Mouse (Mus musculus) frontal cortex, postnatal 25 days (tissue): Measurements from ENCODE around the gene Csnk2a2.

Experiments used
- DNase-seq, 2 experiments: peaks; one replicate each; pipeline ENCODE4 v3.0.0; 2022; ENCODE audit warnings: low spot score in 2 of 2

Csnk2a2 gene

GRCm38 (mm10) chr8:95426781-95427281 lies 63.0 kb downstream of the Csnk2a2 start:
- peak in 1 of 2 experiments; percentile 11 for DNase-seq

GRCm38 (mm10) chr8:95424682-95425081 lies 65.2 kb downstream of the Csnk2a2 start:
- DNase-seq: no peak

- no peak for DNase-seq
Observed at GRCm38 (mm10) chr8:95422193-95422810, 67.5 kb downstream of the Csnk2a2 start.

GRCm38 (mm10) chr8:95411309-95411972 lies 78.4 kb downstream of the Csnk2a2 start:
- no peak for DNase-seq

- DNase-seq: no peak
Observed at GRCm38 (mm10) chr8:95409518-95409917, 80.3 kb downstream of the Csnk2a2 start.

- DNase-seq: no peak
Observed at GRCm38 (mm10) chr8:95401091-95401490, 88.7 kb downstream of the Csnk2a2 start.

- DNase-seq: no peak
Observed at GRCm38 (mm10) chr8:95399131-95399530, 90.7 kb downstream of the Csnk2a2 start.

- DNase-seq: no peak
Observed at GRCm38 (mm10) chr8:95397201-95397600, 92.6 kb downstream of the Csnk2a2 start.

GRCm38 (mm10) chr8:95396752-95397151 lies 93.1 kb downstream of the Csnk2a2 start:
- DNase-seq: no peak
